Mouse (Mus musculus): ENCODE data around the gene Kif3c. TPM values are rescaled to one million over a fixed set of nuclear protein-coding genes. Genes with fewer than 3 reads are reported as not detected.

Kif3c gene
- total and polyA plus RNA-seq, 3 experiments = 2.5 to 5.6 TPM; not detected in 1

DNA sequence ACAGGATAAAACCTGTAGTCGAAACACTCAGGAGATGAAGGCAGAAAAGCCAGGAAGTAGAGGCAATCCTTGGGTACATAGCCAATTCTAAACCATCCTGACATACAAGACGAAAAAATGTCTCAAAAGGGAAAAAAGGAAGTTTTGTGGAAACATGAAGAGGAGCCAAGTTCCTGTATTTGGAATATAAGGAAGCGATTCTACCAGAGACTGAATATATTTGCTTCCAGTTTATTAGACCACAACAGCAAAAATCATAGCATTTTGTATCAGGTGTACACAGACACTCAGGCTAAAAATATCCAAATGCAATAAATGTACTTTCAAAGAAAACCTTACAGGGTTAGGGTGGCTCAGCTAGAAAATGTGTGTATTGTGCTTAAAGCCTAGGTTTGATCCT, 53.8 kb downstream of the Kif3c start:
- no peak for DNase-seq (ENCODE audit: low read depth, low spot score)
- H3K27me3 ChIP-seq (ENCODE audit: control insufficient read depth in 1 of 2, insufficient read depth in 2 of 2, low read length in 2 of 2) = no peaks in the 10 kb centered on the region
- no peaks in the 10 kb centered on the region for H3K9me3 ChIP-seq (replicated peaks; ENCODE audit: insufficient read depth, low read length)
- peaks cover 2 to 8% of the 10 kb centered on the region in 2 experiments for H3K36me3 ChIP-seq (ENCODE audit: control insufficient read depth in 1 of 2, insufficient read depth in 2 of 2, low read length in 2 of 2)
- TF ChIP-seq CHD1 (IDR thresholded peaks at IDR 0.05; ENCODE audit: low read depth, low read length) = no peak
- no peak overlapping the region for H3K4me3 ChIP-seq (ENCODE audit: control insufficient read depth in 1 of 2, insufficient read depth in 1 of 2, low read depth in 2 of 2, low read length in 2 of 2)
- no peak overlapping the region for H3K9ac ChIP-seq (ENCODE audit: control insufficient read depth, low read depth, low read length, poor library complexity, severe bottlenecking)
- H3K27ac ChIP-seq (ENCODE audit: control insufficient read depth, low read depth, low read length) = no peak overlapping the region
- peaks cover 6% of the 10 kb centered on the region; the same call in 1 of the 2 replicates for H3K79me2 ChIP-seq (ENCODE audit: control insufficient read depth, insufficient read depth, low read length, poor library complexity)
- H3K4me1 ChIP-seq (ENCODE audit: control insufficient read depth in 1 of 2, insufficient read depth in 2 of 2, low read length in 2 of 2) = peaks cover 0 to 2% of the 10 kb centered on the region in 2 experiments; a peak in 1 of 4 replicates

DNA sequence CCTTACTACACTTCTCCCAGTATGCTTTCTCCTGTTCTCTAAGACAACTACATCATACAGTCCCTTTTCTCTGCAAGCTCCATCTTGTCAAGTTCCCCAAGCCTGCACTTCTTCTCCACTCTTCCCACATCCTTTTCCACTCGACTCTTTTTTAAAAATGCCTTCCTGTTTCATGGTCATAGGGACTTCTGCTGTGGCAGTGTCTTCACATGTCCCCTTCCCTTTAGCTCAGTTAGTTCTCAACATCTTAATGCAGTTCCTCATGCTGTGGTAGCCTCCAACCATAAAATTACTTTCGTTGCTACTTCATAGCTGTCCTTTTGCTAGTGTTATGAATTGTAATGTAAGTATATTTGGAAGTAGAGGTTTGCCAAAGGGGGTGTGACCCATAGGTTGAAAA, 55.6 kb downstream of the Kif3c start:
- no peak for DNase-seq (ENCODE audit: low read depth, low spot score)
- TF ChIP-seq KAT2A (conservative IDR thresholded peaks at IDR 0.05; ENCODE audit: low read depth, low read length) (no peak), E2F4 (IDR thresholded peaks at IDR 0.05; ENCODE audit: borderline replicate concordance, low read depth, low read length) (no peak), MXI1 (IDR thresholded peaks at IDR 0.05; ENCODE audit: low read depth, low read length) (no peak), USF2 (IDR thresholded peaks at IDR 0.05; ENCODE audit: borderline replicate concordance in 1 of 2, insufficient read depth in 1 of 2, low read depth in 1 of 2, low read length in 2 of 2) (no peak), GABPA (IDR thresholded peaks at IDR 0.05; ENCODE audit: low read depth, low read length) (no peak), TBP (IDR thresholded peaks at IDR 0.05; ENCODE audit: low read depth, low read length) (no peak), SIN3A (IDR thresholded peaks at IDR 0.05; ENCODE audit: low read length) (no peak), EP300 (IDR thresholded peaks at IDR 0.05; ENCODE audit: low read depth in 1 of 2, low read length in 2 of 2) (no peak), CHD1 (IDR thresholded peaks at IDR 0.05; ENCODE audit: low read depth, low read length) (no peak), TAL1 (IDR thresholded peaks at IDR 0.05; ENCODE audit: low read length) (no peak), HCFC1 (IDR thresholded peaks at IDR 0.05; ENCODE audit: low read depth, low read length) (no peak), BHLHE40 (IDR thresholded peaks at IDR 0.05; ENCODE audit: borderline replicate concordance, low read depth, low read length) (no peak), MEF2A (IDR thresholded peaks at IDR 0.05; ENCODE audit: extremely low read depth, insufficient replicate concordance, low read depth, low read length, poor library complexity, severe bottlenecking) (no peak), JUND (IDR thresholded peaks at IDR 0.05; ENCODE audit: low read depth, low read length) (no peak), ZNF384 (IDR thresholded peaks at IDR 0.05; ENCODE audit: low read depth, low read length) (no peak)

More for the DNA sequence above, 55.6 kb downstream of the Kif3c start:
- Histone ChIP-seq H3K27me3 (ENCODE audit: control insufficient read depth in 1 of 2, insufficient read depth in 2 of 2, low read length in 2 of 2) (no peaks in the 10 kb centered on the region), H3K4me3 (ENCODE audit: control insufficient read depth in 1 of 2, insufficient read depth in 1 of 2, low read depth in 2 of 2, low read length in 2 of 2) (no peak overlapping the region), H3K36me3 (ENCODE audit: control insufficient read depth in 1 of 2, insufficient read depth in 2 of 2, low read length in 2 of 2) (peaks cover 2 to 17% of the 10 kb centered on the region in 2 experiments), H3K4me1 (ENCODE audit: control insufficient read depth in 1 of 2, insufficient read depth in 2 of 2, low read length in 2 of 2) (peaks cover 2 to 13% of the 10 kb centered on the region in 2 experiments; a peak in 2 of 4 replicates), H3K9ac (ENCODE audit: control insufficient read depth, low read depth, low read length, poor library complexity, severe bottlenecking) (no peak overlapping the region), H3K9me3 (replicated peaks; ENCODE audit: insufficient read depth, low read length) (no peaks in the 10 kb centered on the region), H3K27ac (ENCODE audit: control insufficient read depth, low read depth, low read length) (no peak overlapping the region), H3K79me2 (ENCODE audit: control insufficient read depth, insufficient read depth, low read length, poor library complexity) (peaks cover 19% of the 10 kb centered on the region)
